Mouse (Mus musculus) thymus, postnatal 14 days (tissue): ENCODE measurements at regions not wholly inside any gene's neighbourhood (a gene's known extent, or its start where the extent isn't known, plus 50 kb on each side); places are given as distances from the start of the nearest gene placed in this dataset.

Experiments used
- DNase-seq: peaks from one replicate; pipeline ENCODE4 v3.0.0; 2021

DNA sequence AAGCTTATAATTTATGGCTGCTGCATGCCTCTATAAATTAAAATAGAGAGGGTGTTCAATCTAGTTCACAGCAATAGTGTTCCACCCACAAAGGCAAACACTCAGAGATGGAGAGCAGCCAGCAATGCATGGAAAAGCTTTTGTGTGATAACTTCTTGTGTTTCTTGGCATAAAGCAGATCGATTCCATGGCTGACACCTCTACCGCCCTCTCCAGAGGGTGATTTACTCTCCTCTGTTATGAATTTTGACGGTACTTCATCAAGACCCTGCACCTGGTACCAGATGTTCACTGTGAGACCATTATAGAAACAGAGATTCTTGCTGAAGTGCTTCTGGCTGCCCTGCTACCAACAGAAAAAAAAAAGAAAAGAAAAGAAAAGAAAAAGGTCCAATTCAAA is 54.1 kb upstream of the Btc start:
- no peak for DNase-seq

DNA sequence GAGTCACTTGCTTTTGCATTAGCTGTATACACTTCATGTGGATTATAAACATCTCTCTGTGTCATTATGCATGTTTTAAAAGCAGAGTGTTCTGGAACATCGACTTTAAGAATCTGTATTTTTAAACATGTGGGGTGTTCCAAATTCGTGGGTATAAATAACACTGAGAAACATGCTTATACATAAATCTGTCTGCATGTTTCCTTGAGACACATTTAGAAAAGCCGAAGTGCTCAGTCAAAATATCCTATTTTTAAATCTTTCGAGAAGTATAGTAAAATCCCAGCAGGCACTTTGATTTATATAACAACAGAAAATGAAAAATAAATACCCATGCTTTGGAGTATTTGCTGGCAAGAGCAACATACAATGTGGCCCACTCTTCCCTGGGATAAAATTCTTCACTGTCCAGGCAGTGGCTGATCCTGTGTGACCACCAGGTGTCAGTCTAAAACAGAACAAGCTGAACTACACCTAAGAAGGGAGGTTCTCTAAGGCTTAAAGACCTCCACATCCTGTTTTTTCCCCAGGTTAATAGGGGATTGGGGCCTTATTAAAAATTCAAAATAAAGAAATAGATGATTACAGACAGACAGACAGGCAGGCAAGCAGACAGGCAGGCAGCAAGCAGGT is 52.4 kb upstream of the Parm1 start:
- peak; percentile 29 for DNase-seq
